Mouse (Mus musculus) stomach, embryonic 14.5 days (tissue): Measurements from ENCODE around the gene 1700001O22Rik. TPM values are rescaled to one million over a fixed set of nuclear protein-coding genes. Genes with fewer than 3 reads are reported as not detected.
A peak's percentile ranks its signal among the peaks of the same experiment; 100 is the strongest.

Experiments
- ATAC-seq: fragments of 200-750 bp; cut with Nextera tagmentation; 2 replicates; pipeline ENCODE4 v1.8.0; 2017; ENCODE audit warnings: low read depth, moderate TSS enrichment; ENCODE audit not compliant: insufficient number of reproducible peaks, insufficient read depth, low FRiP score
- H3K27ac ChIP-seq: fragments of 300-500 bp; sonication (generic); 2 replicates; pipeline ENCODE4 v1.5.1; 2014; ENCODE audit warnings: mild to moderate bottlenecking, low read length, moderate library complexity, mixed read lengths
- H3K27me3 ChIP-seq: fragments of 300-500 bp; sonication (generic); 2 replicates; pipeline ENCODE4 v1.6.1; 2014; ENCODE audit warnings: low read length, control low read depth, mixed read lengths; ENCODE audit not compliant: control insufficient read depth, insufficient read depth
- H3K36me3 ChIP-seq: fragments of 300-500 bp; sonication (generic); 2 replicates; pipeline ENCODE4 v1.6.1; 2014; ENCODE audit warnings: mild to moderate bottlenecking, control low read depth, low read length, moderate library complexity, mixed read lengths; ENCODE audit not compliant: control insufficient read depth, insufficient read depth
- H3K4me1 ChIP-seq: fragments of 300-500 bp; sonication (generic); 2 replicates; pipeline ENCODE4 v1.6.1; 2014; ENCODE audit warnings: low read length, control low read depth, mixed read lengths; ENCODE audit not compliant: control insufficient read depth, insufficient read depth
- H3K4me2 ChIP-seq: fragments of 300-500 bp; sonication (generic); replicated peaks from 2 replicates; pipeline ENCODE4 v1.6.1; 2014; ENCODE audit warnings: low read depth, low read length, control low read depth
- H3K4me3 ChIP-seq: fragments of 300-500 bp; sonication (generic); 2 replicates; pipeline ENCODE4 v1.5.1; 2014; ENCODE audit warnings: low read depth, low read length, control low read depth
- H3K9ac ChIP-seq: fragments of 300-500 bp; sonication (generic); replicated peaks from 2 replicates; pipeline ENCODE4 v1.6.1; 2014; ENCODE audit warnings: low read depth, mild to moderate bottlenecking, control low read depth, low read length, moderate library complexity, mixed read lengths
- H3K9me3 ChIP-seq: fragments of 300-500 bp; sonication (generic); 2 replicates; pipeline ENCODE4 v1.6.1; 2016; ENCODE audit warnings: low read depth, low read length, control low read depth; ENCODE audit not compliant: control insufficient read depth
- WGBS: fragments of 180-500 bp; shearing (Covaris S2); extraction: QIAGEN DNeasy Blood & Tissue Kit; methylation state at CpG from one replicate; pipeline ENCODE4 v1.1.7; 2014; 5-methylcytosine and 5-hydroxymethylcytosine counted together
- polyA plus RNA-seq: library from polyadenylated mRNA; unstranded; fragments of >200 nt; fragmentation: Nextera tagmentation; extraction: Ambion mirVana; gene quantifications from 2 replicates; pipeline ENCODE4 v1.2.1, GENCODE M21; 2014

1700001O22Rik gene
- polyA plus RNA-seq, 1 experiment from 2014 or later = 3.3 TPM

DNA sequence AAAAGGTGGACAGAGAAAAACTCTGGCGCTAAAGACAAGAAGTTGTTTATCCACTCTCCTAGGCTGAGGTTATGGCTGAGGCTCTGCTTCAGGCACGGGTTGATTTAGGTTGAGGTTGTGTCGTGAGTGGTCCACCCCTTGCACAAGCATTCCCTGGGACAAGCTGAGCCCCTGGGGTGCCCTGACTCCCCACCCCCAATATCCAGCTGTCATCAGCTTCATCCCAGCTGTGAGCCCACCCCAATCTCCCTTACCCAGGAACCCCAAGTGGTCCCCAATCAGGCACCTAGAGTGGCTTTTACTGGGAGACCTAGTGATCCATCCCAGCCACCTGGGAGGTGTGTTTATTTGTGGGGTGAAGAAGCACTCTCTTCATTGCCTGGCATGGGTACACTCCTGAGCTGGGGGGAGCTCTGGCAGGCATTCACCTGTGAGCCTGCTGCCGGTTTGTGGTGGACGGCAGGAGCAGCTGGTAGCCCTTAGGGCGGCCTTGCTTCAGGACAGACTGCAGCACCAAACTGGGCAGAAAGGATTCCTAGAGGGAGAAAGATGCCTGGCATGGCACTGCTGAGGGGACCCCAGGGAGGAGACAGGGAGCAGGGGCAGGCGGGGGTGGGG, 8.1 kb downstream of the 1700001O22Rik start:
- Histone ChIP-seq H3K27ac (no peak overlapping the region), H3K9ac (no peak overlapping the region), H3K4me2 (peak overlapping the region; percentile 61; the same call in 1 of the 2 replicates)

DNA sequence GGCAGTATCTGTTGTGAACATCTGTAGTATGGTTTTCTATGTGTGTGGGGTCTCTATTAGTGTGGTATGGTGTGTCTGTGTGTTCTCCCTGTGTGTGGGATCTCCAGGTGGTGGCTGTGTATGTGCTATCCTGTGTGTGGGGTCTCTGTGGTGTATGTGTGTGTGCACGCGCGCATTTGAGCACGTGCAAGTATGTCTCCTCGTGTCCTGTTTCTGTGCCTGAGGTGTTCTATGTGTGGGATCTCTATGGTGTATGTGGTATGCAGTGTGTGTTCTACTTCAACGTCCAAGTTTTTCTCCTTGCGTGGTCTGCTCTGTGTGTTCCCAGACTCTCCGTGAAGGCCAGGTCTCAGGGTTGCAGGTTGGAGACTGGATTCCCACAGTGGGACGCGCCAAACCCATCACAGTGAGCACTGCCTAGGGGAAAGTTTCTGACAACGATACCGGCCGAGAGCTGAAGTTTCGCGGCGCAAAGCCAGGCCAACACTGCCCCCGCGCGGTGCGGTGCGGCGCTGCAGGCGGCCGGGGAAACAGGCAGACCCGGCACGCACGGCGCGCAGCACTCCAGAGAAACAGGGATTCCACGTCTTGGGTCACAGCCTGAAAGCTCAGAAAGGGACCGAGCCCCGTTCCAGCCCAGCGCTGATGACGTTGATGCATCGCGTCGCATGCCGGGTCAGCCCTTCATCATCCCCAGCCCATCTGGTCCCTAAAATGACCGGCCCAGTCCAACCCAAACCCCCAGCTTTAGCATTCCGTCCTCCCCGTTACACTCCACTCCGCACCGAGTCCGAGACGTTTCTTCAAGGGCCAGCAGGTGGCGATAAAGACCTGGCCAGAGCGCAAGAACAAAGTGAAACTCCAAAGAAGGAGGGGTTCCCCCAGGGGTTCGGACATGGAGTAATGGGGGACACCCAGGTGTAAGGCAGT, 9.0 kb downstream of the 1700001O22Rik start:
- ATAC-seq = peak; percentile 78
- 4% methylated on average over 48 of the region's 48 CpGs for WGBS
- H3K27ac ChIP-seq = peak overlapping the region; percentile 40
- H3K4me2 ChIP-seq = peak overlapping the region; percentile 61
- peak overlapping the region; percentile 28 for H3K4me3 ChIP-seq
- H3K36me3 ChIP-seq = no peaks in the 10 kb centered on the region
- no peaks in the 10 kb centered on the region for H3K27me3 ChIP-seq
- peaks cover 15% of the 10 kb centered on the region for H3K4me1 ChIP-seq
- 0 out of 2 replicates have a peak overlapping the region, but pooled peaks have one; percentile 29 for H3K9ac ChIP-seq
- H3K9me3 ChIP-seq = no peaks in the 10 kb centered on the region

More for the DNA sequence above, 8.1 kb downstream of the 1700001O22Rik start:
- WGBS = 69% methylated on average over 7 of the region's 7 CpGs
- H3K4me3 ChIP-seq = 0 out of 2 replicates have a peak overlapping the region, but pooled peaks have one; percentile 28
- H3K36me3 ChIP-seq = no peaks in the 10 kb centered on the region
- no peak for ATAC-seq
- peaks cover 15% of the 10 kb centered on the region for H3K4me1 ChIP-seq
- H3K9me3 ChIP-seq = no peaks in the 10 kb centered on the region
- no peaks in the 10 kb centered on the region for H3K27me3 ChIP-seq

DNA sequence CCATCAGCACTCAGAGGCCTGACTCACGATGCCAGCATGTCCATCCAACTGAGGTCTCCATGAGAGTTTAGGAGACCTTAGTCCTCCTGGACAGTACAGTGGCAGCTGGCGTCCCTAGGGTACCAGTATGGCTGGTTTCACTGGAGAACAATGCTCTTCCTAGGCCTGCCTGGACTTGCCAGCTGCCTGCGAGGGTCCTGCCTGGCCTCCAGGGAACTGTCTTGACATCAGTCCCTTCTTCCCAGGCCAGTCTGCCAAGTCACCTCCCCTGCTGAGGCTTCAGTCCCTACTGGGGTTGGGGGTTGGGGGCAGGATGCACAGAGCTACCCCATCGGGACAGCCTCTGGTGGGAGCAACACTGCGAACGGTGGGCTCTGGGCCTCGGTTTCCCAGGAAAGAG, 11.4 kb downstream of the 1700001O22Rik start:
- Histone ChIP-seq H3K9me3 (no peaks in the 10 kb centered on the region), H3K9ac (no peak overlapping the region), H3K36me3 (no peaks in the 10 kb centered on the region), H3K4me2 (no peak overlapping the region), H3K4me3 (no peak overlapping the region), H3K4me1 (peaks cover 19% of the 10 kb centered on the region), H3K27ac (no peak overlapping the region), H3K27me3 (no peaks in the 10 kb centered on the region)
- ATAC-seq = no peak
- WGBS = 77% methylated on average over 7 of the region's 7 CpGs

DNA sequence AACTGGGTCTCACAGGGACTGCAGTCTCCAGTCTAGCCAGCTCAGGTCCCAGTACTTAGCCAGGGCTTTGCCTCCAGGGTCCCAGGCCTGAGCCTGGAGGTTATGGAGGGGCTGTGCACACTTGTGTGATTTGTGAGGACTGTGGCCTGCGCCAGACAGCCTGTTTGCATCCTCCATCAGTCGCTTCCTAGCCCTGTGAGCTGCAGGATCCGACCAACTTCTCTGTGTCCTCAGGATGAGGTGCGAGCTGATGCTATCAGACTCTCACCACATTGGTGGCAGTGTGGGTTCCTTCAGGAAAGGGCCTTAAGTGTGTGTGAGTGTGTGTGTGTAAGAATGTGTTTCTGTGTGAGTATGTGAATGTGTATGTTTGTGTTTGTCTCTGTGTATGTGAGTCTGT, 16.0 kb downstream of the 1700001O22Rik start:
- 55% methylated on average over 4 of the region's 4 CpGs for WGBS
- no peak overlapping the region for H3K4me3 ChIP-seq
- no peaks in the 10 kb centered on the region for H3K36me3 ChIP-seq
- no peak overlapping the region for H3K9ac ChIP-seq
- no peaks in the 10 kb centered on the region for H3K27me3 ChIP-seq
- no peak overlapping the region for H3K4me2 ChIP-seq
- no peak for ATAC-seq
- H3K9me3 ChIP-seq = no peaks in the 10 kb centered on the region
- H3K27ac ChIP-seq = 0 out of 2 replicates have a peak overlapping the region, but pooled peaks have one; percentile 15
- peaks cover 26% of the 10 kb centered on the region for H3K4me1 ChIP-seq

DNA sequence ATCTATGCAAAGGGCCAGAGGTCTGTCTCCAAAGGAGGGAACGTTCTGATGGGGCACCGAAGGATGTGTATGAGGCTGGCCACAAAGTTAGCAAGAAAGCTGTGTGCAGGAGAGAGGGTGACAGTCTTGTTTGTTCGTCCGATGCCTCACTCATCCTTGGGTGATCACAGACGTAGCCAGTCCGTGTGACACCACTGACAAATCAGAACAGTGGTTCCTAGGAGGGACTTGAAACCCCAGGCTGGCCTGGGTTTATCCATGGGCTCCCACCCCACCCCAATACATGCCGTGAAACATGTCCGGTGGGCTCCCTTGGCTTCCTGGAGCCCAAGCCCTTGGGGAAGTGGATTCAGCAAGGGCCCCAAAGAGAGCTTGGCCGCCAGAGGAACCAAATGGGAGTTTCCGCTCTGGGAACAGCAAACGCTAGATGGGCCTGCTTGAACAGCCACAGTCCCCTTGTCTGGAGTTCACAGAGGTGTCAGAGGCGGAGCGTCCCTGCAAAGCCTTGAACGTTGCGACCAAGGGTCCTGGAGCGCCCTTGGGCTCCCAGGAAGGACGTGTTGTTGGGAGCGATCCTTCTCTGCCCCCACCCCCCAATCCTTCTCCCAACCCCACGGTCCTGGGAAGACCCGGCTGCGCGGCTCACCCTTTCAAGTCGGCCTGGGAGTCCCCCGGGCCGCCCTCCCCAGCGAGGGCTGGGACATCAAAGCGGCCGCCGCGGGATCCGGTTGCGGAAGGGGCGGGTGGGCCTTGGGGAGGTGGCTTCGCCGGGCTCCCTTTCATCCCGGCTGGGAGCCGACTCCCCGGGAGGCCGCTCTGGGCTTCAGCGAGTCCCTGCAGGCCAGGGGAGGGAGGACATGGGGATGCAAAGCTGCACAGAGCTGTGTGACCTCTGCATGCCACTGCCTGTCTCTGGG, 19.1 kb downstream of the 1700001O22Rik start:
- H3K4me1 ChIP-seq = peaks cover 29% of the 10 kb centered on the region
- peak overlapping the region; percentile 54 for H3K4me2 ChIP-seq
- no peaks in the 10 kb centered on the region for H3K36me3 ChIP-seq
- WGBS = 9% methylated on average over 36 of the region's 40 CpGs
- H3K9ac ChIP-seq = 0 out of 2 replicates have a peak overlapping the region, but pooled peaks have one; percentile 36
- peak; percentile 70 for ATAC-seq
- H3K9me3 ChIP-seq = no peaks in the 10 kb centered on the region
- H3K27ac ChIP-seq = peak overlapping the region; percentile 81
- H3K27me3 ChIP-seq = no peaks in the 10 kb centered on the region
- peak overlapping the region; percentile 24 for H3K4me3 ChIP-seq

DNA sequence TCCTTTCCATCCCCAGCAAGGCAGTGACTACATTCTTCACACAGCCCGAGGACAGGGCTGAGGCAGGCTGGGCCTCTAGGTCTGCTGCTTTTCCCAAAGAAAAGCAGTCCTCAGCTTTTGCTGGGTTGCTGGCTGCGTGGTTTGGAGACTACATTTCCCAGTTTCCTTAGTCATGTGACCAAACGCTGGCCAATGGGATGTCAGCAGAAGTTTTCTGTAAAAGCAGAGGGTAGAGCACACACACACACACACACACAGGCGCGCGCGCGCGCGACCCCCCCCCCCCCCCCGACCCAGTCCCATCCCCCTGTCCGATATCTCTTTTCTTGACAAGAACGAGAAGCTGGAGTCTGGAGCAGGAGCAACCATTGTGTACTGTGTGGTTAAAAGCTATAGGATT, 20.1 kb downstream of the 1700001O22Rik start:
- H3K4me2 ChIP-seq = peak overlapping the region; percentile 54
- no peak overlapping the region; the same call in 1 of the 2 replicates for H3K9ac ChIP-seq
- H3K36me3 ChIP-seq = no peaks in the 10 kb centered on the region
- no peaks in the 10 kb centered on the region for H3K9me3 ChIP-seq
- 0 out of 2 replicates have a peak overlapping the region, but pooled peaks have one; percentile 8 for H3K4me3 ChIP-seq
- H3K4me1 ChIP-seq = peaks cover 32% of the 10 kb centered on the region
- 3% methylated on average over 6 of the region's 13 CpGs for WGBS
- peak overlapping the region; percentile 81 for H3K27ac ChIP-seq
- peak; percentile 62 for ATAC-seq
- H3K27me3 ChIP-seq = no peaks in the 10 kb centered on the region

DNA sequence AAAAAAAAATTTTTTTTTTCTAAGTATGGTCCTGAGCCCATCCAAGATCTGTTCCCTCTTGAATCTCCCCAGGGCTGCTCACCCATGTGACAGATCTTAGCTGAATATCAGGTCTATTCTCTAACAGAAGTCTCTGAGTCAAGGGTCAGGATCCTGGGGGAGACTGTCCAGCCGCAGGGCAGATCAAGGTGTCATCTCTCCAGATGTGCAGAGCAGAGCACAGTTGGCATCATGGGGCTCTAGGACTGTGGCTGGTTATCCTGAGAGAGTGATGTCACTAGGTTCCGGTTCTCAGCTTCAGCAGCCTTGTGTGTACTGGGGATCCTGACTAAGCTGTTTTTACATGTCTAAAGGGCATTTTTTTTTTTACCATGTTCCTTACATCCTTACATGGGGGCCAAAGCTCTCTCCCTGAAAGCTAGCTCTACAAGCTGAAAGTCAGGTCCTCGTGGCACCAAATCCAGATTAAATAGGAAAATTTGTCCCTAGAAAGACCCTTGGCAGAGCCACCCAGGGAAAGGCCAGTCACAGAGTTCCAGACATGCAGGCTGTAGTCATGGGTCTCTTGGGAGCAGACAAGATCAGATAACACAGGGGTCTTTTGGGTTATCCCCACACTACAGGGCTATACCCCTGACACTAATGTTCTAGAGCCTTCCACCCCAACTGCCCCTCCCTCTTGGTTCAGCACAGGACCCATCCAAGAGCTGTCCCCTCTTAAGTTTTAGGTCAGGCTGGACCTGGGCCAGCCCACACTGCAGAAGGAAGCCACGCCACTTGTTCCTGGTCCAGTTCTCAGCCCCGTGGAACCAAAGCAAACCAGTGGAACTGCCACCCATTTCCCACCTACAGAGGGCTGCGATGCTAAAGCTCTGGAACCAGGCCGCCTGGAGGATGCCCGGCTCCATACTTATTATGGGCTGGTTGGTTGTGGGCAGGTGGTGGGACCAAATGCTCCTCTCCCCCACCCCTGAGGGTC, 20.9 kb downstream of the 1700001O22Rik start:
- no peak overlapping the region; the same call in 1 of the 2 replicates for H3K9ac ChIP-seq
- peak overlapping the region; percentile 54; the same call in 1 of the 2 replicates for H3K4me2 ChIP-seq
- ATAC-seq = no peak
- H3K27ac ChIP-seq = peak overlapping the region; percentile 72
- H3K4me3 ChIP-seq = 0 out of 2 replicates have a peak overlapping the region, but pooled peaks have one; percentile 8
- H3K36me3 ChIP-seq = no peaks in the 10 kb centered on the region
- H3K27me3 ChIP-seq = no peaks in the 10 kb centered on the region
- H3K9me3 ChIP-seq = no peaks in the 10 kb centered on the region
- WGBS = 74% methylated on average over 8 of the region's 8 CpGs
- H3K4me1 ChIP-seq = peaks cover 32% of the 10 kb centered on the region
